Mouse (Mus musculus) cerebellum, postnatal 36 days (tissue): ENCODE data around the gene Tnfsf12.

Source experiments
- DNase-seq, 2 experiments: peaks; one replicate each; pipeline ENCODE4 v3.0.0; 2021 to 2022; ENCODE audit warnings: mixed read lengths in 2 of 2

The Tnfsf12 gene

DNA sequence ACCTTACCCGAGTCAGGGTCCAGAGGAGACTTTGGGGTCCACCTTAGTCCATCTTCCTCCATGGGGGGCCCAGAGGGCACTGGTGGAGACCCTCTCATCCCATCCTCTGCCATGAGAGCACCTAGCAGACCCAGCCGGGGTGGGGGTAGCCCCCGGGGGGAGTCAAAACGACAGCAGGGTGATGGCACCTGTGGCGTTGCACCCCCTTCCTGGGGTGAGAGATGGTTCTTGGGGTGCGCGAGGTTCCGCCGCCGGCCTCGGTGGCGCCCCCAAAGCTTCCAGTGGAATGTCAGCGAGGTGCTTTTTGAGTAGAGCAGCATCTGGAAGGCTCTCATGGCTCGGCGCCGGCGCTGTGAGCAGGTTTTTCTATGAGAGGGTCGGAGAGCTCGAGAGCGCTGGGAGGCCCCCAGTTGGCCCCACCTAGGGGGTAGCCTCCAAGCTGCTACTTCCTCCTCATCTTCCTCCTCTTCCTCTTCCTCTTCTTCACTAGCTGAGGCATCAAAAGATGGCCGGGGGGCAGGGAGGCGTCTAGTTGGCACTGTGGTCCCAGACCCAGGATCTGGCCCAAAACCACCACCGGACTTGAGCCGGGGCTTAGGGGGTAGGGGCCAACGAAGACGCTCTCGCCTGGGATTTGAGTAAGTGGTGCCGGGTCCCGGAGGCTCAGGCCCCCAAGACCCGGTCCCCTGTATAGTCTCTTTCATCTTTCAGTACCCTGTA lies 15.4 kb downstream of the Tnfsf12 start:
- DNase-seq: peak in 1 of 2 experiments; percentile 15

DNA sequence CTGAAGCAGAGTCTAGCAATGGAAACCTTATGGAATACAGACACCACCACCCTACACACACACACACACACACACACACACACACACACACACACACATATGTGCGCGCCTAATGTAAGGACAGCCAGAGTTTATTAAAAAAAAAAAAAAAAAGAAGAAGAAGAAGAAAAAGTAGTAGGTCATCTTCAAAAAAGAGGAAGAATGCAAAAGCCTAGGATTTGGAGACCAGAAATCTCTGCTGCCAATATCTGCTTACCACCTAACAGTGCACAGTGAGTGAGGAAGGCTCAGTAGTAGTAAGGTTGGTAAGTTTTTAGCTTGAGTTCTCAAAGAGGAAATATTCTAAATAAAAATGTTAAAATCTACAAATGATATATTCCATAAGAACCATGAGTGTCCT lies 16.5 kb downstream of the Tnfsf12 start:
- DNase-seq: no peak

DNA sequence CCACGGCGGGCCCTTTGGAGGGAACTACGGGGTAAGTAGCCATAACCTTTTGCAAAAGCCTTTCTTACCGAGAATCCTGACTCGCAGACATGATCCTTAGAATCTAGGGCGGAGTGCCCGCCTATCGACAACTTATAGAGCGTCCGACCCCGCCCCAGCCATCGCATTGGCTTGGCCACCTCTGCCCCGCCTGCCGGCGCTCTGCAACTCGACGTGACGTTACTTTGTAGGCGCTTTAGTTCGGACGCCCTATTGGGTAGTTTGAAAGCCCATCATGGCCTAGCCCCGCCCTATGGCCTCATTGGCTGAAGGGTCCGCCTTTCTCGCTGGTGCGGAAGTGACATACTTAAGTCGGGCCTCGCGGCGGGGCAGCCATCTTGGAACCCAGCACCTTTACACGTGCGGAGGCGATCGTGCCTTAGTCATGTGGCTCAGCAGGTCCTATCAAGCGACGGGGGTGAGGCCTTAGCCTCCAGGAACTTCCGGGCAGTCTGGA lies 23.4 kb downstream of the Tnfsf12 start, which contains the start of gene Eif4a1:
TSS of gene Eif4a1 (minus strand) at position 213 of the 496 bp plus-strand sequence.
- DNase-seq: peak; percentile 100

DNA sequence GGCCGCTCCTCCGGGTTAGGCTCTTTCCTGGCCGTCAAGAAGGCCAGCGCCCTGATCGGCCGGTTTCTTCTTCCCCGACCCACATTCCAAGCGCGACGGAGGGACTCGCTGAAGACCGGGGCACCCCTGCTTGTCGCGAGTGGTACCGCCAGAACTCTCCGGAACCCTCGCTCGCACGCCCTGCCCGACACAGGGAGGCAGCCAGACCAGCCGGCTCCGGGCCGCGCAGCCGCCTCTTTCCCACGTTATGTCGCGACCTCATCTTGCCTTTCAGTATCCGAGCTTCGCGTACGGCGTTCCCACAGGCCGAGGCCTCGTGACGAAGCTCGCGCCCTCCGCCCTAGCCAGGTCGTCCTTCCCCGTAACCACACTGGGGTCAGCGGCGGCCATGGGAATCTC lies 23.9 kb downstream of the Tnfsf12 start:
- DNase-seq: no peak

DNA sequence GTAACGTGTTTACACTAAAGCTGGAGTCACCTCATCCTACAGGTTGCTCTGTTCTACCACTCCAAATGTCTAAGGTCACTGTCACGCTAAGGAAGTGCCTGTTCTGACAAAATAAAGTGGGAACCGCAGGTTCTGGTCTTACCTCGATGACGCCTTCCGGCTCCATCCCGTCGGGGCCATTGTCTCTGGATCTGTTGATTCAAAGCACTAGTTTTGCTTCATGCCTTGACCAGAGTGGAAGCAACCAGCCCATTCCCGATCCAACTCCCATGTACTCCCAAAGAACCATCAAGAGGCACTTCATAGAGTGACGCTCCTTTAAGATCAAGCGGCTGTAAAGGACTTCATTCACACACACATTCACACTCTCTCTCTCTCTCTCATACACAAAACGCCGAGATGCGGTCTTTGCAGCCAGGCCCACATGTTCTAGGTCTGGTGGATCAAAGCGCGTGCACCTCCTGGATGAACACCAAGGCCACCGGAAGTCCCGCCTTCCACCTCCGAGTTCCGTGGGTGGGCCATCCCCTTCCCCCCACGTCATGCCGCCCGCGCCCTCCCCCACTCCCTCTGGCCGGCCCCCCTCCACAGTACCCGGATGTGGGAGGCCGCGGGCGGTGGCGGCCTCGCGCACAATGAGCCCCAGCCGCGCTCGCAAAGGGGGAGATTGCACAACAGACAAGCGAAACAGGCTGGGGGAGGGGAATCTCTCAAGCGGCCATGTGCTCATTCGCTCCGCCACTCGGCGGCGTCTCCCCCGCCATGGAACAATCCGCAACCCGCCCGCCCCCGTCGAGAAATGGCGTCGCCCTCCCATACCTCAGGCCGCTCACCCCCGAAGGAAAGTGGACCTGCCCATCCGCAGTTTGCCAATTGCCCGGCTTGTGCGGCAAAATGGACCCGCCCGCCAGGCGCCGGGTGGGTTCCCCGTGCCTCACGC lies 24.6 kb downstream of the Tnfsf12 start:
- DNase-seq: peak; percentile 93 to 96

DNA sequence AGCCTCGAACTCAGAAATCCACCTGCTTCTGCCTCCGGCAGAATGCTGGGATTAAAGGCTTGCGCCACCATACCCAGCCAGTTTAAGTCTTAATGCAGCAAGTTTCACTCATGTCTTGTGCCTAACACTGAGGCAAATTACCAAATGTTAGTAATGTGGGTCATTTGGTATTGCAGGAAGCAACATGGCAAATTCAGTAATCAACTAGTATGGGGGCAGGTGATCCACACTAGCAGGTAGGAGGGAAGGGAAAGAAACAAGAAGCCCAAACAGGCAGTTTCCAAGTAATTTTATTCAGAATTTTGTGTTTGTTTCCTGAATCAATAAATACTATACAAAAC lies 29.0 kb downstream of the Tnfsf12 start:
- no peak for DNase-seq

DNA sequence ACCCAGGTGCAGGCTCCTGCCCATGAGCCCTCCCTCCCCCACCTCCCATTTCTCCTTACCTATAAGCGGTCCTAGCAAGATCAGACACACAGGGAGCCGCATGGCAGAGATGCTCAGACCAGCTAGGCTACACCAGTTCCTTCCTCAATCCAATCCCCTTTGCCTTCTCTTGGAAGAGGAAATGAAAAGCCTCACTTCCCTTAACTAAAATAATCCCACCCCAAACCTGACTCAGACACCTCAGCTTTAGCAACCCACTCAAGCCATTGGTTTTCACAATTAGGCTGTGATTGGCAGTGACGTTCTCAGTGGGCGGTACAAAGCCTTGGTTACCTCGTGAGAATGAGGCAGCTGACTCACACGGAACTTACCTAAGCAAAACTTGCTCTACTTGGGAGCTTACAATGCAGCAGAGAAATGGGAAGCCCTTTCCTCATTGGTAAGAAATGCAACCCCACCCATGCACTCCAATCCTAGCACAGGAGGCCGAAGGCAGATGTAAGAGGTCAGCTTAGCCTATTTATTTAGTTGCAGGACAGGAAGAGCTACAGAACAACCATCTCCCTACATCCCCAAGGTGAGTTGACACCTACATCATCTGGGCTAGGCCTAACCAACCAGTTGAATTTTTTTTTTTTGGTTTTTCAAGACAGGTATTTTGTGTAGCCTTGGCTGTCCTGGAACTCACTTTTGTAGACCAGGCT lies 29.5 kb downstream of the Tnfsf12 start, which contains the start of gene Cd68:
TSS of gene Cd68 (minus strand) at position 193 of the 704 bp plus-strand sequence.
- no peak for DNase-seq

DNA sequence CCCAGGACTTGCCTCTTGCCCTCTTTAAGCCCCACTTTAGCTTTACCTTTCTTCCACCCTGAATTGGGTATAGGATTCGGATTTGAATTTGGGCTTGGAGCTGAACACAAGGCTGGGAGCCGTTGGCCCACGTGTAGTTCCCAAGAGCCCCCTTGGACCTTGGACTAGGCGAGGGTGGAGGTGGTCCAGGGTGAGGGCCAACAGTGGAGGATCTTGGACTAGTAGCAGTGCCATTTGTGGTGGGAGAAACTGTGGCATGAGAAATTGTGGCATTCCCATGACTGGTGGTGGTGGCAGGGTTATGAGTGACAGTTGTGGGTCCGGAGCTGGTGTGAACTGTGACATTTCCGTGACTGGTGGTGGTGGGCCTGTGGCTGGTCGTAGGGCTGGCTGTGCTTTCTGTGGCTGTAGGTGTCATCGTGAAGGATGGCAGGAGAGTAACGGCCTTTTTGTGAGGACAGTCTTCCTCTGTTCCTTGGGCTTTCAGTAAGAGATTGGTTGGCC lies 30.1 kb downstream of the Tnfsf12 start:
- no peak for DNase-seq

DNA sequence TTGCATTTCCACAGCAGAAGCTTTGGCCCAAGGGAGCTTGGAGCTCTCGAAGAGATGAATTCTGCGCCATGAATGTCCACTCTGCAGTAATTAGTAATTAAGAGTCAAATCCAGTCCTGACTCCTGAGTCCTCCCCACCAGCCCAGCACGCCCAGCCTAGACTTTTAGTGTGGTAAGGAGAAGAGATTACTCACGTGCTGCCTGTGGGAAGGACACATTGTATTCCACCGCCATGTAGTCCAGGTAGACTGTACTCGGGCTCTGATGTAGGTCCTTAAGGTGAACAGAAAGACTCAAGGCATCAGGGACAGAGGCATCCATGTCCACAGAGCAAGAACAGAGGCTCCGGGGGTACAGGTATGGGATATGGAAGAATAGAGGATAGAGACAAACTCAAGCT lies 30.8 kb downstream of the Tnfsf12 start:
- no peak for DNase-seq

DNA sequence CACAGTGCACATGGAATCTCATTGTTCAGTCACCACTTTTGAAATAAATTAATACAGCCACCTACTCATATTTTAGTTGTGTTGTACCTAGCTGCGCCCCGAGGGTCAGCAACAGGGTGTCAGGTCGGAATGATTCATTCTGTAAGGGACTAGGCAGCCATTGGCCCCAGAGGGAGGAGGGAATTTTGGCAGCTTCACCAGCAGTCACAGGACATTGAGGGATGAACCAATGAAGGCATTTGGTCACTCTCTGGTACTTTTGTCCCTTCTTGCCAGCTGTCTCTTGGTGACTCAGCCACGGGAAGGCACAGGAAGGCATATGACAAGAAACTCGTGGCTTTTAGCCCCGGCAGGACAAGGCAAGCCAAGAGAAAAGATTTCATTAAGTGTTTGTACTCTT lies 31.9 kb downstream of the Tnfsf12 start:
- no peak for DNase-seq

DNA sequence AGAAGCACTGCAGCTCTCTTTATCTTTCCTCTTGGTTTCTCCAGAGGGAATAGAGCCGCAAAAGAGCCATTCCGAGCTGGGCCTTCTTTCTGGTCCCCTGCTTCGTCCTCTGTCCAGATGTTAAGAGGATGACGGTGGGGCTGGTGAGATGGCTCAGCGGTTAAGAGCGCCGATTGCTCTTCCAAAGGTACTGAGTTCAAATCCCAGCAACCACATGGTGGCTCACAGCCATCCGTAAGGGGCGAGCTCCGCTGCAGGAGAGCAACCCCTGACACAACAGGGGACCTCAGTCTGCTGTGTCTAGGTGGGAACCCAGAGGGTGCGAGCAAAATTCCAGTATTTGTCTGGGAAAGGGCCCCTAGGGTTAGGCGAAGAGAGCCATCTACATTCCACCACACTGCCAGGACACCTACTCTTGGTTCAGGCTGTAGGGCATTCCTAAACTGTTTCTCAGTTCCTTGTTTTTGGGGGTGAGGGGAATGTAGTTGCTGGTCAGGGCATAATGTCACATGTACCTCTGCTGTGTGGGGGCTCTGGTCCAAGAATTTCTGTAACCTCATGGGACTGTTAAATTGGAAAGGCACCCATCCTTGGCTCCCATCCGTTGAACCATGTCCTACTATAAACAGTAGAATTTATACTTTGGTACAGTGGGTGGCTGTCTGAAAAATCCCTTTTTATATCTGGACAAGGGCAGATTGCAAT lies 32.5 kb downstream of the Tnfsf12 start:
- DNase-seq: peak in 1 of 2 experiments; percentile 21

DNA sequence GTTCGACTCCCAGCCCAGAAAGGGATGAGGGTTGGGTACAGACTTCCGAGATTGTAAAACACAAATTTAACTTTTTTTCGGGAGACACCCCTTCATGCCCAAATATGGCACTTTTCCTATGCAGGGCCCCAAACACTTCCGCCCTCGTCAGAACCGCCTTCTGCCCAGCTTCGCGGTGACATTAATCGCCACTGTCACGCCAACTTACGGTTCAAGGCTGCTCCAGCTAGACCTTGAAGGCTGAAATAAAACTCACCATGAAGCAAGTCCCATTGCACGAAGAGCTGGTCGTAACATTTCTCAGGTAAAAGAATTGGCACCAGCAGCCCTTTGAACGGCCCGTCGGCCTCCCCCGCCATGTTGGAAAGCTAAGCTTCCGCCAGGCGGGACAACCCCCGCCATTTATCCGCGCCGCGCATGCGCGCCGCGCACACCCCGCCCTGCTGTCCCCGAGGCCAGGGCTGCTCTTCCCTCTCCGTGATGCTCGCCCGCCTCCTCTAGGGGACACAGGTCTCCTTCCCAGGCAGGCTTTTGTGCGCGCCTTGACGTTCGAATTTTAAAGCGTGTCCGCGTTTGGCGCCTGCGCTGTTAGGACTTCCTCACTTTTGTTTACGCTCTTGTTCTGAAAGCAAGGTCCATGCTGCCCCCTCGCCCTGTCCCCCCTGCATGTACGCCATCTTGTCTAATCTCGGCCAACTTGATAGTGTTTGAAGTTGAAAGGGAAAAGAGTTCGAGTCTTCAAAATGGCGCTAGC lies 33.3 kb downstream of the Tnfsf12 start, which contains the start of gene Mpdu1:
TSS of gene Mpdu1 (minus strand) at position 430 of the 754 bp plus-strand sequence.
- peak; percentile 91 to 94 for DNase-seq

DNA sequence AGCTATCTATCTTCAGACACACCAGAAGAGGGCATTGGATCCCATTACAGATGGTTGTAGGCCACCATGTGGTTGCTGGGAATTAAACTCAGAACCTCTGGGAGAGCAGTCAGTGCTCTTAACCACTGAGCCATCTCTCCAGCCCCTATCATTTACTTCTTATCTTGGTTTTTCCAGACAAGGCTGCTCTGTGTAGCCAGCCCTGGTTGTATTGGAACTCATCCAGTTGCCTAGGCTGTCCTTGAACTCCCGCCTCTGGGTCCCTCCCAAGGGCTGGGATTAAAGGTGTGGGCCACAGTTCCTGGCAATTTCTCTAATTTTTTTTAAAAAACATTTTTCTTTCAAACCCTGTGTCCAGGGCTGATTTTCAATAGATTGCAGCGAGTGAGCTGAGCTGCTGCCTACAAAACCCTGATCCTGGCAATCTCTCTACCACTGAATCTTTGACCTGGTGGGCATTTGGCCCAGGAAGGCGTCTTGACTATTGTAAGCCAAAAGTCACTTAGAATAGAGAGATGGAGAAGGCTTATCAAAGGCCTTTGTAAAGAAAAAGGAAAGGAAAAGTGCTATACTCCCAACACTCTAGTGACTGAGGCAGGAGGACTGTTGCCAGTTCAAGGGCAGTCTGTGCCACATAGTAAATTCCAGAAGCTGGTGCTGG lies 34.3 kb downstream of the Tnfsf12 start:
- no peak for DNase-seq

DNA sequence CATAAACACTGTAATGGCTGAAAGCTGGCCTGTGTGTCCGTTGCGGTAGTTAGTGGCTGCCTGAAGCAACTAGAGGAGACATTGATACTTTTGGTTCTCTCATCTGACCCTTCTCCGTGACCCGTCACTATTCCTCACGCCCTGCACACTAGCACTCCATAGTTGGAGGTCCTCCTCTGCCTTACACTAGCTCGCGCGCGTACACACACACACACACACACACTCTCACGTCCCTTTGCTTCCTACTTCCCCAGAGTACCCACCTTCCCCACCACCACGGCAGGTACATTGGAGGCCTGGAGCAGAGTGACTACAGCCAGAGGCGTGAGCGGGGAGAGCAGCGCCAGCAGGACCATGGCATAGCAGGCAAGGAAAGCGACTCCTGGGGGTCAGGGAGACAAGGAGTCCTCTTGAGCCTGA lies 38.2 kb downstream of the Tnfsf12 start:
- DNase-seq: no peak

DNA sequence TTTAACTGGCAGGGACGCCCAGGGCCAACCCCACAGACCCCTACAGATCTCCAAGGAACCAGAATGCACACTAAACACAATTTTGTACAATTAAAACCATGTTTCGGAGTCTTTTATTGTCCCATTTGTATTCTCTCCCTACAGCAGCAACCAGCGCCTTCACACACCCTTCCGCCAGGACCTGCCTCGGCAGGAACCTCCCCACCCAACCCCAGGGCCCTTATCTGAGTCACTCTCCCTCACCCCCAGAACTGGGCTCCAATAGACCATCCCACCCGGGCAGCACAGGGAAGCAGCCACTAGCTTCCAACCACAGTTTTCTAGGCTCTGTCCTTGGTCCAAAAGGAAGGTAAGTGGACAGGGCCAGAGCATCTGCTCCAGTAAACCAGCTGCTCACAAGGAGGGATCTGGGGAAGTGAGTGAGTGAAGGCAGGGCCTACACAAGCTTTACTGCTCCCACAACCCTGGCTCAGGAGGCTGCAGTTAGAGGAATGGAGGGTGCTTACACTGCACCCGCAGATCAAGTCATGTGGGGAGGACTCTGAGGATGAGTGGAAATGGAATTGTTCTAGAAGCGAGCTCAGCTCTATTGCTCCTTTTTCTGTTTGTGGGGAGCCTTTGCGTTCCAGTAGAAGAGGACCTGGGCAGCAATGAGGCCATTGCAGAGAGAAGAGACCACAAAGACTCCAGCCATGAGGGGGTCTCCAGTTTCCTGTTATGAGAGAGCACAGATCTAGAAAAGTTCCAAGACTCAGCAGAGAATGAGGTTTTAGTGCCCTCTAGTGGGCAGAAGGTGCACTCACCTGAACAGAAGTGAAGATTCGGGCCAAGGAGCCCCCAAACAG lies 38.8 kb downstream of the Tnfsf12 start:
- peak; percentile 43 to 58 for DNase-seq

DNA sequence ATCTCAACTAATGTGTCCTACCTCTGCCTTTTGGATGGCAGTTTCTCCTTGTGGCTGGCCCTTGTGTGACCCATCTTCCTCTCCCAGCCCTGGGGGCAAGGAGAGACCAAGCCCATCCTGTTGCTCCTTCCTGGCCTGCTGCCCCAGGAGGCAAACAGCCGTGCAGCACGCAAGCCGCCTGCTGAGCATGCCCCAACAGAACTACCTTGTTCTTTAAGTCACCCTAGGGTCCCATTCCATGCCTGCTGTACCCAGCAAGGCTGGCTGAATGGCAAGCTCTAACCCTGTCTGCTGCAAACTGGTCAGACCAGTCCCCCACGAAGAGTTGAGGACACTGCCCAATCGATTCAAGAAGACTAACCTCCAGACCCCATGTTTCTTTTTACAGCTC lies 39.6 kb downstream of the Tnfsf12 start:
- DNase-seq: no peak

DNA sequence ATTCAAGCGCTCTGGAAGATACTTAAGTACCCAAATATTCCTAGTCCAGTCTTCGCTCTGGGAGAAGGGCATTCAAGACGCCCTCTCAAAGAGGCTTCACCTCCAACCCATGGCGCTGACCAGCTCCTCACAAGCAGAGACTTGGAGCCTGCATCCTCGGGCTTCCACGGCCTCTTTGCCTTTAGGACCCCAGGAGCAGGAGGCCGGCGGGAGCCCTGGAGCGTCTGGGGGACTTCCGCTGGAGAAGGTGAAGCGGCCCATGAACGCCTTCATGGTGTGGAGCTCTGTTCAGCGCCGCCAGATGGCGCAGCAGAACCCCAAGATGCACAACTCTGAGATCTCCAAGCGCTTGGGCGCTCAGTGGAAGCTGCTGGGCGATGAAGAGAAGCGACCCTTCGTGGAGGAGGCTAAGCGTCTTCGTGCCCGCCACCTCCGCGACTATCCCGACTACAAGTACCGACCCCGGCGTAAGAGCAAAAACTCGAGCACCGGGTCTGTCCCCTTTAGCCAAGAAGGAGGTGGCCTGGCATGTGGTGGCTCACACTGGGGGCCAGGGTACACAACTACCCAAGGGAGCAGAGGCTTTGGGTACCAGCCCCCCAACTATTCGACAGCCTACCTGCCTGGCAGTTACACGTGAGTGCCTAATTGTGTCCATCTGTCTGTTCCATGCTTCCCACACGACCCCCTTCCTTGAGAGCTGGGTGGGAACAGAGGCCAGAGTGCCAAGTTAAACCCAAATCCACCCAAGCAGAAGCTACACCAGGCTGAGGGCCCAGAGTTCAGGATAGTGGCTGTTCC lies 40.2 kb downstream of the Tnfsf12 start, which contains the start of gene Sox15:
TSS of gene Sox15 (plus strand) at position 51 of the 801 bp plus-strand sequence.
- DNase-seq: peak; percentile 74 to 76

DNA sequence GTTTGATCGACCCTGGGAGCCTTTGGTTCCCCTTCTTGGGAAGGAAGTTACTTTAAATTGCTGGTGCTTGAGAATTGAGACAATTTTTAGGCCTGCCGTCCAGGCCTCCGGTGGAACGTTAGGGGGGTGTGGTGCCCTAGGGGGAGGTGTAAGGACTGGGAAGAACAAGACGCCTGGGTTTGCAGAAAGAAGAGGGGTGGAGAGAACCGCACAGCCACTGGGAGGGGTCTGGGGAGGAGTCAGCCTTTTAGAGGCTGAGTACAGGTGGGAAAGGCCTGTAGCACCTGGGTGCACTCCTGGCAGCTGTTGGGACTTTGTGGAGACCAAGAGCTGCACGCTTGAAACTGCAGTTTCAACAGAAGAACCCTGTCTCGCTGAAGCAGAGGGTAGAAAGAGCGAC lies 40.9 kb downstream of the Tnfsf12 start:
- no peak for DNase-seq

DNA sequence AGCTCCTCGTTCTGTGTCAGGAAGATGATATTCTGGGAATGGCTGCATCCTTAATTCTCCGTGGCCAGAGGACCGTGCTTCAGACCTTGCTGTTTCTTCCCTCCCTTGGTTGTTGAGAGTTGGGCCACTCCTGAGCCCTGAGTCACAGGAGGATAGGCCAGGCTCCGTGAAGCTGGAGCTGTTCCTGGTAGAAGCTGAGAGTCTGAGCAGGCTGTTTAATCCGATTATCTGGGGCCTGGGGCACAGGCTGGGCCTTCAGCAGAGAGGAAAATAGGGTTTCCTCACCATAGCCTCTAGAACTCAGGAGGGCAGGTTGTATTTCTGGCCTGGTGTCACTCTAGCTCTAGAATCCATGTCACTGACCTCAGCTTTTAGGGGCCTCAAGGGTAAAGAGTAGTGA lies 42.2 kb downstream of the Tnfsf12 start:
- no peak for DNase-seq
